Mouse (Mus musculus): Measurements from ENCODE around the gene Klhl8.

Gene Klhl8

GRCm38 (mm10) chr5:103916595-103917356 is 5.7 kb upstream of the Klhl8 start:
- no peak for DNase-seq (ENCODE audit: low read depth, low spot score)

- DNase-seq (ENCODE audit: low read depth, low spot score), result no peak
Observed at GRCm38 (mm10) chr5:103914335-103915226, 3.5 kb upstream of the Klhl8 start.

- DNase-seq (ENCODE audit: low read depth, low spot score), result no peak
Observed at GRCm38 (mm10) chr5:103913150-103913549, 2.1 kb upstream of the Klhl8 start.

- DNase-seq (ENCODE audit: low read depth, low spot score), result no peak
Observed at GRCm38 (mm10) chr5:103911555-103911954, 496 bp upstream of the Klhl8 start.

GRCm38 (mm10) chr5:103910156-103910555 is 903 bp downstream of the Klhl8 start:
- no peak for DNase-seq (ENCODE audit: low read depth, low spot score)

- no peak for DNase-seq (ENCODE audit: low read depth, low spot score)
Observed at GRCm38 (mm10) chr5:103909466-103909865, 1.6 kb downstream of the Klhl8 start.

- no peak for DNase-seq (ENCODE audit: low read depth, low spot score)
Observed at GRCm38 (mm10) chr5:103908851-103909250, 2.2 kb downstream of the Klhl8 start.

GRCm38 (mm10) chr5:103907844-103908243 is 3.2 kb downstream of the Klhl8 start:
- no peak for DNase-seq (ENCODE audit: low read depth, low spot score)

GRCm38 (mm10) chr5:103906173-103906572 is 4.9 kb downstream of the Klhl8 start:
- DNase-seq (ENCODE audit: low read depth, low spot score), result no peak

GRCm38 (mm10) chr5:103898310-103898709 is 12.7 kb downstream of the Klhl8 start:
- no peak for DNase-seq (ENCODE audit: low read depth, low spot score)

- DNase-seq (ENCODE audit: low read depth, low spot score), result no peak
Observed at GRCm38 (mm10) chr5:103889766-103890165, 21.3 kb downstream of the Klhl8 start.

- DNase-seq (ENCODE audit: low read depth, low spot score), result no peak
Observed at GRCm38 (mm10) chr5:103863759-103864158, 47.3 kb downstream of the Klhl8 start.

GRCm38 (mm10) chr5:103860622-103861021 is 50.4 kb downstream of the Klhl8 start:
- DNase-seq (ENCODE audit: low read depth, low spot score), result no peak

- DNase-seq (ENCODE audit: low read depth, low spot score), result no peak
Observed at GRCm38 (mm10) chr5:103857151-103857550, 53.9 kb downstream of the Klhl8 start.

GRCm38 (mm10) chr5:103856286-103857009 is 54.6 kb downstream of the Klhl8 start:
- DNase-seq (ENCODE audit: low read depth, low spot score), result peak; percentile 31

- DNase-seq (ENCODE audit: low read depth, low spot score), result no peak
Observed at GRCm38 (mm10) chr5:103855483-103856211, 55.4 kb downstream of the Klhl8 start.

- DNase-seq (ENCODE audit: low read depth, low spot score), result no peak
Observed at GRCm38 (mm10) chr5:103854807-103855194, 56.3 kb downstream of the Klhl8 start.

GRCm38 (mm10) chr5:103854041-103854806 is 56.8 kb downstream of the Klhl8 start:
- no peak for DNase-seq (ENCODE audit: low read depth, low spot score)

GRCm38 (mm10) chr5:103852756-103853549 is 58.1 kb downstream of the Klhl8 start:
- no peak for DNase-seq (ENCODE audit: low read depth, low spot score)

- no peak for DNase-seq (ENCODE audit: low read depth, low spot score)
Observed at GRCm38 (mm10) chr5:103848546-103848945, 62.5 kb downstream of the Klhl8 start.

Data from embryo, embryonic 11.5 days (tissue).